Mouse (Mus musculus): ENCODE data around the gene Tmem230. TPM values are rescaled to one million over a fixed set of nuclear protein-coding genes. Genes with fewer than 3 reads are reported as not detected.
"Not testable (repeated sequence)": the region's sequence is repeated elsewhere in the genome, so short reads cannot be mapped to it uniquely, and the experiment has no call there.

Tmem230 gene
- polyA plus RNA-seq, 1 experiment, result 227 TPM

DNA sequence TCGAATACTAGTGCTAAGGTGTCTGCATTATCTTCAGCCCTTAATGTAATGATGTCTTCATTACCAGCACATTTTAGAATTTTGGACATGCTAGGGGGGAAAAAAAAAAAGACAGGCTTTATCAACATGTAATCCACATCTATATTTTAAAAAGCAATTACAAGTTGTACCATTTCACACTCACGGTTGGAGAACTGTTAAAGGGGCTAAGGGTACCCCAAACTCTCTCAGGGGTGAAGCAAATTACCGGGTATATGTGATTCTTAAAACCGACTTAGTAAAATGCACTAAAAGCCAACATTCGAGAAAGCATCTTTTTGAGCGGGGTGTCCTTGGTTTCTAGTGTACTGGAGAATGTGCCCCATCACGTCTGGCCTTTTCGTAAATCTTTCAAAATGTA is 4.3 kb upstream of the Tmem230 start:
- no peak overlapping the region for H3K4me3 ChIP-seq (ENCODE audit: low read depth, low read length)
- H3K27me3 ChIP-seq (ENCODE audit: control insufficient read depth, insufficient read depth, low read length), result no peaks in the 10 kb centered on the region
- peaks cover 5% of the 10 kb centered on the region; the same call in 1 of the 2 replicates for H3K36me3 ChIP-seq (ENCODE audit: control insufficient read depth, insufficient read depth, low read length)
- no peak overlapping the region for H3K27ac ChIP-seq (ENCODE audit: insufficient read depth, low read depth, low read length)
- WGBS, result 3% methylated on average over 8 of the region's 8 CpGs
- peaks cover 3% of the 10 kb centered on the region for H3K4me1 ChIP-seq (ENCODE audit: control insufficient read depth, insufficient read depth, insufficient read length, low read length)
- TF ChIP-seq POLR2A (IDR thresholded peaks at IDR 0.05; ENCODE audit: low read depth, low read length) (no peak), CTCF (IDR thresholded peaks at IDR 0.05; ENCODE audit: extremely low read depth, insufficient read length, insufficient replicate concordance, low read depth, low read length) (no peak)

DNA sequence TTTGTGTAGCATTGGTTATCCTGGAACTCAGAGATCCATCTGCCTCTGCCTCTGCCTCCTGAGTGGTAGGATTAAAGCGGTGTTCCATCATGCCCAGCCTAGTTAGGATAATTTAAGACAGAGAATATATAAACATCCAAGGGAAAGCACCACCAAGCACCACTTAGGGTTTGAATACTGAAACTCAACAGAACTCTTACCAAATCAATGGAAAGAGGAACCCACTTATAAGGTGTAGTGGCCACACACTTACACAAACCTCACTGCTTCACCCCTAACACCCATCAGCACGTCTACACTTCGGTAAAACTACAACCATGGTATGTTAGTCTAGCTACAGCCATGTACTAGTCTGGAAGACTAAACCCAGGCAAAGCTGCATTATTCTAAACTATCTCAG is 4.2 kb downstream of the Tmem230 start:
- H3K27ac ChIP-seq (ENCODE audit: insufficient read depth, low read depth, low read length), result no peak overlapping the region
- 89% methylated on average over 3 of the region's 3 CpGs for WGBS
- peaks cover 12% of the 10 kb centered on the region; the same call in 1 of the 2 replicates for H3K4me1 ChIP-seq (ENCODE audit: control insufficient read depth, insufficient read depth, insufficient read length, low read length)
- H3K27me3 ChIP-seq (ENCODE audit: control insufficient read depth, insufficient read depth, low read length), result no peaks in the 10 kb centered on the region
- peaks cover 22% of the 10 kb centered on the region for H3K36me3 ChIP-seq (ENCODE audit: control insufficient read depth, insufficient read depth, low read length)
- H3K4me3 ChIP-seq (ENCODE audit: low read depth, low read length), result no peak overlapping the region
- TF ChIP-seq CTCF (IDR thresholded peaks at IDR 0.05; ENCODE audit: extremely low read depth, insufficient read length, insufficient replicate concordance, low read depth, low read length), result no peak
- TF ChIP-seq POLR2A (IDR thresholded peaks at IDR 0.05; ENCODE audit: low read depth, low read length), result no peak

DNA sequence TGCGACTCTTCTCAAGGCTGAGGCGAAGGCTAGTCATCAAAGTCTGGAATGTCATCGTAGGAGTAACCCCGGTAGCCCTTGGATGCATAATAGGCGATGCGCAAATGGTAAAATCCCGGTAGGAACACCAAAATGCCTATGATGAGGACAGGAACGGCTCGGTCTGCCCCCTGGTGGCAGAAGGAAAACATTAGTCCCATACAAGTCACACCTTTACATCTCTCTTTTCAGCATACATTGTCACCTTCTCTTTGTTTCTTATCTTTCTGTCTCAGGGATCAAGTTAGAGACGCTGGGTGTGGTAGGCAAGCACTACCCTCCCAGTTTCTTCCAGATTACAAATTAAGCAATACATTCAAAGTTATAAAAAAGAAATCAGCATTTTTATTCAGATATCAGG is 7.2 kb downstream of the Tmem230 start:
- H3K4me3 ChIP-seq (ENCODE audit: low read depth, low read length); H3K27me3 ChIP-seq (ENCODE audit: control insufficient read depth, insufficient read depth, low read length); H3K27ac ChIP-seq (ENCODE audit: insufficient read depth, low read depth, low read length): not testable (repeated sequence)
- Histone ChIP-seq H3K4me1 (ENCODE audit: control insufficient read depth, insufficient read depth, insufficient read length, low read length) (peaks cover 22% of the 10 kb centered on the region; the same call in 1 of the 2 replicates), H3K36me3 (ENCODE audit: control insufficient read depth, insufficient read depth, low read length) (peaks cover 20% of the 10 kb centered on the region)
- 17% methylated on average over 10 of the region's 10 CpGs for WGBS
- peak; percentile 49; the same call in 1 of the 2 replicates for TF ChIP-seq CTCF (IDR thresholded peaks at IDR 0.05; ENCODE audit: extremely low read depth, insufficient read length, insufficient replicate concordance, low read depth, low read length)

- Histone ChIP-seq H3K4me1 (ENCODE audit: control insufficient read depth, insufficient read depth, insufficient read length, low read length) (peaks cover 32% of the 10 kb centered on the region; the same call in 1 of the 2 replicates), H3K27ac (ENCODE audit: insufficient read depth, low read depth, low read length) (peak overlapping the region; percentile 68; the same call in 1 of the 2 replicates)
These were observed 8.2 kb downstream of the Tmem230 start for GRCm38 (mm10) chr2:132239434-132239833.

GRCm38 (mm10) chr2:132235975-132236374 is 11.6 kb downstream of the Tmem230 start:
- TF ChIP-seq CTCF (IDR thresholded peaks at IDR 0.05; ENCODE audit: extremely low read depth, insufficient read length, insufficient replicate concordance, low read depth, low read length) (no peak), POLR2A (IDR thresholded peaks at IDR 0.05; ENCODE audit: low read depth, low read length) (no peak; the same call in 1 of the 2 replicates)
- H3K4me3 ChIP-seq (ENCODE audit: low read depth, low read length), result no peak overlapping the region
- no peaks in the 10 kb centered on the region for H3K36me3 ChIP-seq (ENCODE audit: control insufficient read depth, insufficient read depth, low read length)
- peaks cover 45% of the 10 kb centered on the region; the same call in 1 of the 2 replicates for H3K4me1 ChIP-seq (ENCODE audit: control insufficient read depth, insufficient read depth, insufficient read length, low read length)
- no peaks in the 10 kb centered on the region for H3K27me3 ChIP-seq (ENCODE audit: control insufficient read depth, insufficient read depth, low read length)
- WGBS, result 30% methylated on average over 7 of the region's 7 CpGs
- peak overlapping the region; percentile 97 for H3K27ac ChIP-seq (ENCODE audit: insufficient read depth, low read depth, low read length)

More at GRCm38 (mm10) chr2:132239434-132239833, 8.2 kb downstream of the Tmem230 start:
- H3K27me3 ChIP-seq (ENCODE audit: control insufficient read depth, insufficient read depth, low read length); H3K4me3 ChIP-seq (ENCODE audit: low read depth, low read length): not testable (repeated sequence)
- H3K36me3 ChIP-seq (ENCODE audit: control insufficient read depth, insufficient read depth, low read length), result peaks cover 15% of the 10 kb centered on the region
- 25% methylated on average over 3 of the region's 3 CpGs for WGBS

DNA sequence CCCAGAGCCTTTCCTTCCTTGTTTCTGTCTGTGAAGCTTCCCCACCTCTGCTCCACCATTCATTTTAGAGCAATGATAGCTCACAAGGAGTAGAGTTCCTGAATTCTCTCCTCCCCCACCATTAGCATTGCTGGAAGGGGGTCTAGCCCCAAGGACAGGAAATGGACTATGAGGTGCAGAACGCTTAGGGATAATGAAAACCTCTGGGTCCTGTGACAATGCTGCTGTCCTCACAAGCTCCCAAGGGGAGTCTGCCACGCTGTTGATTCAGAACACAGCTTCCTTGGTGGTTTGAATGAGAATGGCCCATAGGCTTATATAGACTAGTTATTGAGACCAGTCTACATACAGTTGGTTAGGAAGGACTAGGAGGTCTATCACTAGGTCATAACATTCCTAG is 12.3 kb downstream of the Tmem230 start:
- 82% methylated on average over 2 of the region's 2 CpGs for WGBS
- TF ChIP-seq CTCF (IDR thresholded peaks at IDR 0.05; ENCODE audit: extremely low read depth, insufficient read length, insufficient replicate concordance, low read depth, low read length) (no peak), POLR2A (IDR thresholded peaks at IDR 0.05; ENCODE audit: low read depth, low read length) (no peak)

GRCm38 (mm10) chr2:132233985-132234765 is 13.4 kb downstream of the Tmem230 start:
- H3K27ac ChIP-seq (ENCODE audit: insufficient read depth, low read depth, low read length), result peak overlapping the region; percentile 97
- no peaks in the 10 kb centered on the region for H3K36me3 ChIP-seq (ENCODE audit: control insufficient read depth, insufficient read depth, low read length)
- no peaks in the 10 kb centered on the region for H3K27me3 ChIP-seq (ENCODE audit: control insufficient read depth, insufficient read depth, low read length)
- TF ChIP-seq CTCF (IDR thresholded peaks at IDR 0.05; ENCODE audit: extremely low read depth, insufficient read length, insufficient replicate concordance, low read depth, low read length) (no peak), POLR2A (IDR thresholded peaks at IDR 0.05; ENCODE audit: low read depth, low read length) (no peak)
- no peak overlapping the region for H3K4me3 ChIP-seq (ENCODE audit: low read depth, low read length)
- H3K4me1 ChIP-seq (ENCODE audit: control insufficient read depth, insufficient read depth, insufficient read length, low read length), result peaks cover 48% of the 10 kb centered on the region; the same call in 1 of the 2 replicates
- 19% methylated on average over 16 of the region's 16 CpGs for WGBS

More for the DNA sequence above, 12.3 kb downstream of the Tmem230 start:
- H3K27me3 ChIP-seq (ENCODE audit: control insufficient read depth, insufficient read depth, low read length), result no peaks in the 10 kb centered on the region
- no peaks in the 10 kb centered on the region for H3K36me3 ChIP-seq (ENCODE audit: control insufficient read depth, insufficient read depth, low read length)
- H3K4me1 ChIP-seq (ENCODE audit: control insufficient read depth, insufficient read depth, insufficient read length, low read length), result peaks cover 45% of the 10 kb centered on the region; the same call in 1 of the 2 replicates
- no peak overlapping the region for H3K4me3 ChIP-seq (ENCODE audit: low read depth, low read length)
- H3K27ac ChIP-seq (ENCODE audit: insufficient read depth, low read depth, low read length), result peak overlapping the region; percentile 97

Measured in small intestine, adult 2 months (tissue).